Mouse (Mus musculus) kidney, adult 18-20 months (tissue): Measurements from ENCODE around the gene Fam172a.

Source experiments
- DNase-seq: peaks from one replicate; pipeline ENCODE4 v3.0.0; 2021

Fam172a gene

DNA sequence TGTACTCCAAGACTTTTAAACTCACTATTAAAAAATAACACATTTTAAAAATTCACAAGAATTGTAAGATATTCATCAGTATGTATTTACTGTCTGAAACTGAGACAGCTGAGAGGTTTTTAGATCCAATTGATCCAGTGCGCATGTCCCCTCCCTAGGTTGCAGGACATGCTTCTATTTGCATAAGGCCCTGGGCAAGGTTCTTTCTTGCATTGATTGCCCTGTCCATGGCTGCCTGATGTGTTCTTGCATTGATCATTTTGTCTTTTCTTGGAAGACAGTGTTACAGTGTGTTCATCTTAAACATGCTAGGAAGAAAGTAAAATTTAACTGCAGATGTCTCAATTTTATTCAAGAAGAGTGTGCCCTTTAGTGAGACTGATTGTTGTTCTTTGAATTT, 275.3 kb downstream of the Fam172a start:
- DNase-seq = no peak

DNA sequence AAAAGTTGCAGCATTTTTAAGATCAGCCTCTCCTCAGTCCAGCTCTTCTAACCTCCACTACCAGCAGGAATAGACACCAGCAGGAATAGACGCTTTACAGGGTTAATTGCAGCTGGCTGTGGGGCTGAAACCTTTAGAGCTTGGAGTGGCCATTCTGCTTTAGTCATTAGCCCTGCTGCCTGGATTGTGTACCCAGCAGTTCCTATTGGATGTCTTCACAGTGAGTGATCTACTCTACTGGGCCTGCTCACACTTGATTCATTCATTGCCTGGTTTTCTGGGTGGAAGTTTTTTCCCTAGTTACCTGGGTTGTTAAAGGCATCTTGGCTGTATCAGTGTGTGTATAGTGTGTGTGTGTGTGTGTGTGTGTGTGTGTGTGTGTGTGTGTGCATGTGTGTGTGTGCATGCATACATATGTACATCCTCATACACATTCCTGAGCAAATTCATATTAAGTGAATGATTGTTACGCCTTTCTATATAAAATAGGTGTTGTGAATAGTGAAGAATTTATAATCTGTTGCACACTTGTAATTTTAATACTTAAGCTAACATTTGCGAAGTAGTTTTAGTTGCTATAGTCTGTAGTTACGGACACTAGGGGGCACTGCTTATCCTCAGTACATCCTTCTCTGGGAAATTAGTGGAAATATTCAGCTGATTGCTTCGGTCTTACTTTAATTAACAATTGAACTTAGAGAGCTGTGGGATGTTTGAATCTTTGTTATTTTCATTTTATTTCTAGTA, 280.4 kb downstream of the Fam172a start:
- DNase-seq = peak; percentile 9

DNA sequence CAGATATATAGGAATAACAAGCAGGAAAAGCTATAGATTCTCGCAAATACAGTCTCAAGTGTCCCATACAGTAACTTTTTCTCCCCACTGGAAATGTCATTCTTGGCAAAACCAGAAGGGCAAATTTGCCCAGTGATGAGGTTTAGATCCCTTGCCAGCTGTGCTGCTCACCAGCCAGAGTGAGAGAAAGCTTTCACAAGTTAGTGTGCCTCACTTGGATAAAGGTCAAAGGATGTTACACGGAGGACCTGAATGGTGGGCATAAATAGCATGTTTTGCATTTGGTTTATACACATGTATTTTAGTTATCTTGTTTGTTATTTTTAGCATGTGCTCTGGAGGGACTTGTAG, 281.0 kb downstream of the Fam172a start:
- DNase-seq = no peak

DNA sequence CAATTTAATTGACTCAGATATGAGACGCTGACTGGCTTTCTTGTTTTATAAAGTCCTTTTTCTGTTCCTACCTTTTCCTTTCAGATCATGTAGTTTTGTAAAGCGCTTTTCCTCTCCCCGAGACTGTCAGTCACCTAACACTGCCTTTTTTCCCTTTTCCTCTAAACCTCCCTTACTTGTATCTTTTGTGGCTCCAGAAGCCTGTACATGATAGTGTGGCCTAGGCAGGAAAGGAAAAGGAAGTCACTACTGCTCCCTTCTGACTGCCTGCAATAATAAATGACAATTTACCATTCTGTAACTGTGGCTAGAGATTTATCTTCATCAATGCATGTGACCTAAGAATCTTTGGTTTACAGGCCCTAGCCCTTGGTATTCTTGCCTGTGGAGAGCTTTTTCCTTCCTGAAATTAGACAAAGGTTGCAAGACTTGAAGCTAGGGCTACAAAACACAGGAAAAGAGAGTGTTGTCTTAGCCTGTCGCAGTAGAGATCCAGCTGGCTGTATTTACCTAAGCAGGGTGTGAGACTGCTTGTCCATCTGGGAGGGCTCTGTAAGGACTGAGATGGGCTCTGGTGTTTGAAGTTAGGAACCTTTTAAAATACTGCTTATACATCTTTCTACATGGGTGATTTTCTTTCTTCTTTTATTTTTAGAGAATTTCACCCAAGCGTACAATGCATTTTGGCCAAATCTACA, 289.5 kb downstream of the Fam172a start:
- DNase-seq = no peak

DNA sequence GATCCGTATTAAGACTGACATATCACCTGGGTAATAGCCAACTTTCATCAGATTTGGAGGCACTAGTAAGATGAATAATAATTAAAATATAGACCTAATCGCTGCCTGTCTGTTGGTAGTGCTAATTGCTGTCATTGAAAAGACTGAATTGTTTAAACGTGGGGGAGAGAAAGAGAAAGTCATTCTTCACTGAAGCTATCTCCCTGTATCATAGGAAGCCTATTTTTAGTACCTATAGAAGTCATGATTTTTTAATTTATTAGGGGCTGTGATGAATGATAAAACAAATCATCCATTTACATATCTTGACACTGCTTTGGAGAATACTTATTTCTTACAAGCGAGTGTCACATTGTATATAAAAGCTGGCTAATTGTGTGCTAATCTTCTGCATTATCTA, 302.8 kb downstream of the Fam172a start:
- DNase-seq = no peak

DNA sequence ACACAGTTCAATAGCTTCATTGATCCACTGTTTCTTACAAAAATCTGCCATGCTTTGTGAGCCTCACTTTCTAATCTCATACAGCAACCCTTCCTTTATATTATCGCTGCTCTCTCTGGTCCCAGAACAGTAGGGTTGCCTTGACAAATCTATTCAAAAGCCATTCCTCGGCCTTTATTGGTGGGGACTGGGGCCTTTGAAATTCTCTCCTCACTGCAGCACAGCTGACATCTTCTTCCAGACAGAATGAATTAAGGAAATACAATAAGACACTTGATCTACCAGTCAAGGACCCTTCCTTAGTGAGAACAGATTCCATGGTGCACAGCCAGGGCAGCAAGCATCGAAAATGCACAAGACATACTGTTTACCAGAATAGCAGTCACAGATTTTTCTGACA, 303.5 kb downstream of the Fam172a start:
- no peak for DNase-seq

DNA sequence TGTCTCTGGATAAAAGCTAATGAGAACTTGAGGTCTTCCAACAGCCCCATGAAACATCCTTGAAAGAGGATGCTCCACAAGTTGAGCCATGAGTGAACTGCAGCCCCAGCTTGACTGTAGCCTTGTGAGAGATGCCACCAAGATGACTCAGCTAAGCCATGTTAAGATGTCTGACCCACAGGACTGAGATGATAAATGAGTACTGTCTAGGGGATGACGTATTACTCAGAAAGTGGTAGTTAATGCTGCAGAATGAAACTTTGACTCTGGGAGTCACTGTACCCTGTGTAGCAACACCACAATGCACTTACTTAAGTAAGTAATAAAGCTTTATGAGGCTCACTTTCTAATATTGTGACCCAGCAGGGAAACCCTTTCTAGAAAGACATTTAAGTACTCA, 308.3 kb downstream of the Fam172a start:
- DNase-seq = no peak

DNA sequence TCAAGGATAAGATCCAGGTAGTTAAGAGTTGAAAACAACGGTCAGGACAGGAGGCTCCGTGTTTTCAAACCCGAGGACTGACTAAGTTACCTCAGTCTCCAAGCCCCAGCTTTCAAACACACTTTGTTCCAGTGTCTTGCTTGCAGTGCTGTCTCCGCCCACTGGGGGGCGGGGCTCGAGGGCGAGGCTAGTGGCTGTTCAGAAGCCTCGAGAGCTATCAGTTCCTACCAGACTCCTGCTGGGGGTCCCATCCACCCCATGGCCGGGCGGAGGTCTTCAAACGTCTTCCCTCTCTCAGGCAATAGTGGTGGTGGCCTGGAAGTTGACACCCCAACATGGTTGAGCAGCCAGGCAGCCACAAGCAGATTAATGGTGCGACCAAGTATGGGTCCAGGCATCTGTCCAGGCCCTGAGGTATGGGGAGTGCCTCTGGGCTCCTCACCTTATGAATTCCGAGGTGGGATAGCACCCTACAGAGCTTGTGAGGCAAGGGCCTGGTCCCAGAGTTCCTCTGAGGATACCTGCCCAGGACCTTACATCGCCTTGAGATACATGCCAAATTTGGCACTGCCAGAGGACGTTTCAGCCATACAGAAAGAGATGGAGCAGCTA, 323.0 kb downstream of the Fam172a start, which contains the start of gene Pou5f2:
Gene Pou5f2, plus strand, starts transcription at position 220 of the 612 bp plus-strand sequence.
- DNase-seq = no peak

DNA sequence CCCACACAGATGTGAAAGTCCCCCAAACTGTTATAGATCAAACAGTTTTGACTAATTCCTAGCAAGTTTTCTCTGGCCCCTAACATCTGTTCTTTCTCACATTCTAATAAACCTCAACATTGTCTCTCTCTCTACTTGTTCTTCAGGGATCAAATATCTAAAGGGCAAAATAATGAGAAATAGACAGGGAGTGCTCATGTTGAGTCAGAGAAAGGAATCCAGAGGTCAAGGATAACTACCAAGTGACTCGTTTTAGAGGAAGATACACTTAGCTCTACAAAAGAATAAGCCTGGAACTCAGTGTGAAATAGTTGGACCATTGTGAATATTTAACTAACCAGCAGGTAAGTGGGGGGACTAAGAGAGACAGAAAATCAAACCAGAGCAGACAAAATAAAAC, 331.0 kb downstream of the Fam172a start:
- no peak for DNase-seq

DNA sequence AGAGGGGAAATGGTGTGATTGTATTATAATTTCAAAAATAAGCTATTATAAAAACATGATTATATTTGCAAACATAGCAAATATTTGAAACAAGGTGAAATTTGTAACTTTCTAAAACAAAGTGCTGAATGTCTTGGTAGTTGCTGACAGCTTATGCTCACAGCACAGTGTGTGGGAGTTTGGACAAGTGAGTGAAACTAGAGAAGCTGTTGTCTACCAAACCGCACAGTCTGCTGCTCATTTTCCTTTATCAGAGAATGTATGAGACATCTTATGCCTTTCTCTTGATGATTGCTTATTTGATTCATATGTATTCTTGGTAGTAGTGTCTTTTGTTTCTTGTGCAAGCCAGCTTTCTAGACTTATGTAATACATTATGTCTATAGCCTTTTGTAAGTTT, 335.4 kb downstream of the Fam172a start:
- DNase-seq = no peak

DNA sequence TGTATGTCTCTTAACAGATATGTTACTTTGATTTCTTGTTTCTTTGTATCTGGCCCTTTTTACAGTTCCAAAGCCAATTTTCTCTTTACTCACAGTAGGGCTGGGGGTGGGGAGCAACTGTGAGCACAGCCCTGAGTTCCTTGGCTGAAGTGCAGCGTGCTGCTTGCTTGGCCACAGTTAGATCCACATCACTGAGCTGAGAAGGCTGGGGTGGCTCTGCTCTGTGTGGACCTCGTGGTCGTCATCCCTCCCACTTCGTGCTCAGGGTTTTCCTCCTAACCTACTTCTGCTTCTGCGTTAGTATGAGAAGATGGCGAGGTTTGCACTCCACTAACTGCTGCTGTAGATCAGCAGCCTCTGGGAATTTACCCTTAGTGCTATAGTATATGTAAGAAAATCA, 341.4 kb downstream of the Fam172a start:
- DNase-seq = no peak

DNA sequence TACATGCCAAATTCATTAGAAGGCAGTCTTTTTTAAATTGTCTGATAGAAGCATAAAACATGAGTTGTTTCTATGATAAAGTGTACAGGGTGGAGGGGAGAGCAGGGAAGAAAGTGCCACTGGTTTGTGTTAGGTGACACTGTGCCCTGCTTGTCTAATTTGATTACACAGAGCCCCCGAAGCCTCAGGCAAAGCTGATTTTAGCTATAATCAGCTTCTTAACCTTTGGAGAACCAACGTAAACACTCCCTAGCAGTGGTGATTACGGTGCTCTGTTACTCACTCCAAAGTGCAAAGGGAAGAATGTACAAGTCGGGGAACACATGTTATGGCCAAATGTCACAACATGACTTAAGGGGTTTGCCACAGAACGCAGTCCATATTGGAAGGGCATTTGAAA, 343.3 kb downstream of the Fam172a start:
- no peak for DNase-seq

DNA sequence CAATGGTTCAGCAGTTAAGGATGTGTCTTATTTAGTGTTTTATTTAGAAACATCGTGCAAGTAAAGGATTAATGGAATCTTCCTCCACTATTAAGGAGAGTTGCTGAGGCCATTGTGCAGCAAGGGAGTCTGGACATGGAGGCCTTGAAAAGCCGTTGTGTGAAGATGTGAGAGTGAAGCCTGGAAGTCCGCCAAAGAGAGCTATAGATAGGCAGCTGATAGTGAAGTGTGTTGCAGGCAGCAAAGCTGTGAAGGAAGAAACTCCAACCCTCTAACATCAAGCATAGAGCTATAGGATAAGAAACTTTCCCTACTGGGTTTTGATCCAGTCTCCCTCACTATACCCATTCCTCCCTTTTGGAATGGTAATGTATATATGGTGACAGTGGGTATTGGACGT, 385.9 kb downstream of the Fam172a start:
- DNase-seq = no peak

DNA sequence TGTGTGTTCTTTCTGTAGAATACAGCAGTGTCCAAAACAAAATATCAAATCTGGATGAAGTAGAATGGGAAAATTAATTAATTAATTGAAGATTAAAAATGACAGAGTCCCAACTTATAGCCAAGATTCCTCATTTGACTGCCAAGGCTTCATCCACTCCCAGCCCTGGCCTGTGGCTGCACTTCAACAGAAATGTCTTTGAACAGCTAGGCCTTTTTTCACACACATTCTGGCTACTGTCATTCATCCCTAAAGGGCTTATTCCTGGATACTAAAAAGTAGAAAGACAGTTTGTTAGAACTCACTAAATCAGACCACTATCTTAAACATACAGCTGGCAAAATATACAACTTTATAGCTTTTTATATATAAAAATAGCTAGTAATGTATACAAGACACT, 388.9 kb downstream of the Fam172a start:
- DNase-seq = no peak

DNA sequence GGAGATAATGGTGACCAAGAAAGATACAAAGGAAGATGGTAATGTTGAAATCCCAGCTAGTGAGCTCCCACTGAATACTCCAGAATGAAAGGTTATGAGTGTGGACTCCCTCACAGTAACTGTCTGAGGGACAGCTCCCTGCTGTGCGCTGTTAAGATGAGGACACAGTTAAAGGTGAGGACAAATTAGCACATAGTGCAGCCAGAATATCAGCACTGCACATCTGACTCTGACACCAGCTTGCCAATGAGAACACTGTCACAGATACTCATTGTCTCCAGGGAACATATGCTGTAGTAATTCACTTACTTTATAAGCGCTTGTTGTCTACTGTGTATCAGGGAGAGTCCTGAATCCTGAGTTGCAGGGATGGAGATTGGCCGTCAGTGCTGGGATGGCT, 390.1 kb downstream of the Fam172a start:
- no peak for DNase-seq

DNA sequence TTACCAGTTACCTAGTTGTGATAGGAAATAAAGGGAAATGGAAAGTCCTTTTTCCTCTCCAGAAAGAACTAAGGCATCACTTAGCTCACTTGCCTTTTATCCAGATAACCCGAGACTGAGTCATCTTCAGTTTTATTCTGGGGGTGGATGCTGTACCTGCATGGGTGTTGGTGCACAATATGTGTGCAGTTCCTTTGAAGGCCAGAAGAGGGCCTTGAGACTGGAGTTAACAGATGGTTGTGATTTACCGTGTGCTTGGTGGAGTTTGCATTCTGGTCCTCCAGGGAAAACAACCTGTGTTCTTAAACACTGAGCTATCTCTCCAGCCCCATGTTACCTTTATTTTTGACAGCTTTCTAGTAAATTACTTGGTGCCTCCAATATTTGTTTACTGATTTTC, 392.5 kb downstream of the Fam172a start:
- no peak for DNase-seq

DNA sequence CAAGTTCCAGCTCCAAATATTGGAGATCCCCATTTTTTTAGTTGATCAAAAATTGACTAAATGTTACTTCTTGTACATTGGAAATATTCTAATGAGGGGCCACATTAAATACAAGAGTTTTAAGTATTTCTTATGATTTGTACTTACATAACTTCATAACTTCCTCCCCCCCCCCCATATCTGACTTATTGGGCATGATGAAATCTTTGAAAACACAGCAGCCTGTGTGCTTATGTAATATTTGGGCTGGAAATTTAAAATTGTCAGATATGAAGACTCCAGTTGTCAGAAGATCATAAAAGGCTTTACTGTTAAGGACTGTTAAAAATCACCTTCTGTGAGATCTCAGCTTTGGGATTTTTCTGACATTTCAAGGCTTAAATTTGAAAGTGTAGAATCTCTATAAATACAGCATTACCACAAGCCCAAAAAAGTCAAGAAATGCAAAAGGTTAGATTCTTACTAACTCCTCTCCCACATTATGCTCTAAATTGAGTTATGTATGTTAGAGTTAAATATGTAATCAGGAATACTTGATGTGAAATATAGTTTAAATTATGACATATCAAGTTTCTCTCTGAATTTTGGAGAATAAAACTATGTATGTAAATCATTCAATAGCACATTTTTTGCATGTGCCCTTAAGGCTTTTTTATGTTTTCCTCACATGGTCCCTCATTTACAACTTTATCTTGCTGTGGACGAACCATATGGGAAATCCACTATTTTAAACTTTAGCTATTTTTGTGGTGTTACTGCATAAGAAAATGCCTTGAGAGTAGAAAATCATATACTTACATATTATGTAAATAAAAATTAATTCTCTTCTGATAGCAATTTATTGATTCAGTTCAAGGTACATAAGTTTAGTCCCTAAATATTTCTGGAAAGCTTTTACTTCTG, 393.5 kb downstream of the Fam172a start:
- no peak for DNase-seq

DNA sequence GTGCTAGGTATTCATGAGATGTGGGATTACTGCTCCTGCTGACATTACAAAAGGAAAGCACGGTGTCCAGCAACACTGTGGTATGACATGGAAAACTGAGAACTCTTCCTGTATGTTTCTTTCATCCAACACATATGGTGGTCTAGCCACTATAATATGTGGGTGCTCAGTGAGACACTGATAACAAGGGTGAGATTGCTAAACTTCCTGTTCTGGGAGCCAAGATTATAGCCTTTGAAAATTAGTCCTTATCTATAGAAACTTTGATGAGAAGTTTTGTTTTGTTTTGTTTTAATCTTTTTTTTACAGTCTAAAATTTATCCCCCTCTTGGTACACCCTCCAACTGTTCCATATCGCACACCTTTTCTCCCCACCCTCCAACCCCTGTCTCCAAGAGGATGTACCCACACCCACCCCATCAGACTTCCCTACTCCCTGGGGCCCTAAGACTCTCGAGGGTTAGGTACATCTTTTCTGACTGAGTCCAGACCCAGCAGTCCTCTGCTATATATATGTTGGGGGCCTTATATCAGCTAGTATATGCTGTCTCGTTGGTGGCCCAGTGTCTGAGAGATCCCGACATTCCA, 397.1 kb downstream of the Fam172a start:
- no peak for DNase-seq

DNA sequence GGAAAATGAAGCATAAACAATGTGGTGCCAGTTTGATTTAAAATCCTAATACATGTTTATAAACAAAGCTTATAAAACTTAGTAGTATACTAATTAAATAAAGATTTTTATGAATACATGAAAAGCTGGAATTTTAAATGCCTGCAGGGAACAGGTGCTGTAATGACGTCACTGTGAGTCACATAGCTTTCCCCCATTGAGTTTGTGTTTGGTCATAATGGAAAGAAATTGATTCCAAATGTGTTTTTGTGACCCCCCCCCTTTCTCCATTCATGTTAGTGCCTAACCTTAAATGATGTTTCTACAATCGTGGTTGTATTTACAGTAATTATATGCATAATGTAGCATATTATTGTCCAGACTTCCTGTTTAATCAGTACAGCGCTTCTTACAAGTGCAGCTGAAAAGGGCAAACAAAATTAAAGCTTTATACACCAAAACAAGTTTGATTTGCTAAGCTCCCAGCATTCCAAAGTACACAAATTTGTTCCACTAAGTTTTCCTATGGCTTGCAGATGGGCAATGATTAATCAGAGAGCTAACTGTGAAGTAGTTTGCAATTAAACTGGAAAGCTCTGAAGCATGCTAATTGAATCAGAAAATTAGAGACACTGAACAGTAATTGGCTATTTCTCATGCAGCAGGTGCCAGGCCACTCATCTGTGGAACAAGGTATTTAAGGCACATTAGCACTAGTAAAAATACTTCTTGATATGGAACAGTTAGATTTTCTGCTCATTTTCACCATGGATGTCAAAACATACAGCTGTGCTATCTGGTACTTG, 398.1 kb downstream of the Fam172a start:
- DNase-seq = peak; percentile 26

DNA sequence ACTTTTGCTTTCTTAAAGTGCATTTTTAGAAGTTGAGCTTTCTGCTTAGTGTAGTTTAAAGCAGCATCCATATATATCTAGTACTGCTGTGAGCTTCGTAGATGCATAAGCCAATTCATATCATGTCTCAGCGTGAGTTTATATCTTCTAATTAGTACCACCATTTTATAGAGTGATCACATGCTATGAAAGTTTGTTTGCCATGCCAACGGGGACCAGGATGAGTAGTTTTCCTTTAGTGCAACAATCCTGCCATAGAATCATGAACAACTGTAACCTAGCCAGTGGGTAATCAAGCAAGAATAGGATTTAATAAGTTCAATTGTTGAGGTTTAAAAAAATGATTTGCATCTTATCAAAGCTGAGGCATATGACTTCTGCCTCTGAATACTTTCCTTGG, 398.8 kb downstream of the Fam172a start:
- no peak for DNase-seq

DNA sequence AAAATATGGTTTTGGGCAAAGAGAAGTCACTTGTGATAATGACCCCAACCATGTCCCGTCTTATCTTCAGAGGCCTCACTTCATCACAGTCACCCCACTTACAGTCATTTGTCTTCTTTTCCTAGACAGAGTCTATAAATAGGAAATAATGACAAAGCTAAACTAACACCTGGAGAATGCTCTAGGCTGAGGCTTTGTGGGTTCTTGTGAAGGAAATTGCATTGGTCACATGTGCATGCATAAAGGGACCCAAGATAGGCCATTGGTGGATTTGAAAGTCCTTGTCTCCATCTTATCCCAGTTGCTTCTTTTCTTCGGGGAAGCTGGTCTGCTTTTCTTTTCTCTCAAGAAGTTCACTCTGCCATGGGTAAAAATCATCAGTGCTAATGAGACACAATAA, 400.5 kb downstream of the Fam172a start:
- no peak for DNase-seq

DNA sequence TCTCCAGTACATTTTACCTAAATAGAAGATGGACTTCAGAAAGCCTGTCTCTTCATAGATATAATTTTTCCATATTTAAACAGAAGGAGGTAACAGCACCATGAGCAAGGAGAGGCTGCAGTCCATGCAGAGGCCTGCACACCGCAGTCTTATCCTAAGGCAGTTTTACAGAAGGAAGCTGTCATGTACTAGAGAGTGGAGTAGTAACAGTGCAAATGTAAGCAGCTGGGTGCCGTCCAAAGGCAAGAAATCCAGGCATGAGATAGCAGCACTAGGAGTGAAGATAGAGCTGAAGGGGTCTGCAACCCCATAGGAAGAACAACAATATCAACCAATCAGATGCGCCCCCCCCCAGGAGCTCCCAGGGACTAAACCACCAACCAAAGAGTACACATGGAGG, 403.0 kb downstream of the Fam172a start:
- DNase-seq = no peak
